Mouse (Mus musculus) liver, embryonic 14.5 days (tissue): Measurements from ENCODE around the gene Egr4. TPM values are rescaled to one million over a fixed set of nuclear protein-coding genes. Genes with fewer than 3 reads are reported as not detected.

Source experiments
- ATAC-seq: fragments of 200-750 bp; cut with Nextera tagmentation; 2 replicates; pipeline ENCODE4 v1.8.0; 2017; ENCODE audit warnings: moderate number of reproducible peaks, mild to moderate bottlenecking, moderate library complexity; ENCODE audit not compliant: insufficient read depth
- DNase-seq, 3 experiments: peaks; one replicate each; pipeline ENCODE4 v3.0.0-alpha.2; 2012 to 2013; ENCODE audit warnings: low read depth in 3 of 3, low spot score in 3 of 3
- H3K27ac ChIP-seq: fragments of 300-500 bp; sonication (generic); 2 replicates; pipeline ENCODE4 v1.5.1; 2014; ENCODE audit warnings: moderate library complexity, mild to moderate bottlenecking, control low read depth, inconsistent platforms
- H3K27me3 ChIP-seq: fragments of 300-500 bp; sonication (generic); 2 replicates; pipeline ENCODE4 v1.6.1; 2014; ENCODE audit warnings: mild to moderate bottlenecking, low read length, moderate library complexity; ENCODE audit not compliant: control insufficient read depth, insufficient read depth
- H3K36me3 ChIP-seq: fragments of 300-500 bp; sonication (generic); replicated peaks from 2 replicates; pipeline ENCODE4 v1.6.1; 2014; ENCODE audit warnings: low read depth; ENCODE audit not compliant: control insufficient read depth, insufficient read depth
- H3K4me1 ChIP-seq, 2 experiments: fragments of 200-500 bp in 1 of 2; fragments of 300-500 bp in 1 of 2; sonication (generic) in 1 of 2; replicated peaks; 2 replicates each; pipeline ENCODE4 v1.6.1; 2012 to 2014; ENCODE audit warnings: antibody characterized with exemption in 1 of 2, inconsistent platforms in 1 of 2, low read length in 1 of 2; ENCODE audit not compliant: control insufficient read depth in 2 of 2, insufficient read depth in 2 of 2
- H3K4me2 ChIP-seq: fragments of 300-500 bp; sonication (generic); 2 replicates; pipeline ENCODE4 v1.6.1; 2014; ENCODE audit warnings: low read depth, mild to moderate bottlenecking, control low read depth, moderate library complexity
- H3K4me3 ChIP-seq, 2 experiments: fragments of 200-500 bp in 1 of 2; fragments of 300-500 bp in 1 of 2; sonication (generic) in 1 of 2; 2 replicates each; pipeline ENCODE4 v1.5.1; 2012 to 2014; ENCODE audit warnings: low read depth in 2 of 2, low read length in 2 of 2, mild to moderate bottlenecking in 2 of 2, control low read depth in 1 of 2, inconsistent platforms in 1 of 2, moderate library complexity in 1 of 2; ENCODE audit not compliant: insufficient read depth in 1 of 2
- H3K9ac ChIP-seq: fragments of 300-500 bp; sonication (generic); replicated peaks from 2 replicates; pipeline ENCODE4 v1.6.1; 2014; ENCODE audit warnings: mild to moderate bottlenecking, control low read depth, moderate library complexity
- H3K9me3 ChIP-seq: fragments of 300-500 bp; sonication (generic); 2 replicates; pipeline ENCODE4 v1.6.1; 2016; ENCODE audit warnings: low read length, mixed read lengths; ENCODE audit not compliant: control insufficient read depth
- CTCF ChIP-seq: IDR thresholded peaks from 2 replicates; pipeline ENCODE4 v1.5.1; 2016; ENCODE audit warnings: antibody characterized with exemption, low read depth, control low read depth
- EP300 ChIP-seq: IDR thresholded peaks from 2 replicates; pipeline ENCODE4 v1.6.1; 2016; ENCODE audit warnings: antibody characterized with exemption, low read depth
- WGBS: fragments of 180-500 bp; shearing (Covaris S2); extraction: QIAGEN DNeasy Blood & Tissue Kit; methylation state at CpG from one replicate; pipeline ENCODE4 v1.1.7; 2014; ENCODE audit not compliant: insufficient replicate concordance; 5-methylcytosine and 5-hydroxymethylcytosine counted together
- polyA plus RNA-seq, 2 experiments: library from polyadenylated mRNA; depleted of rRNA in 1 of 2; stranded (reverse) in 1 of 2; unstranded in 1 of 2; fragments of >200 nt; fragmentation: Nextera tagmentation in 1 of 2; extraction: Ambion mirVana in 1 of 2; gene quantifications; 2 replicates each; pipeline versions ENCODE4 v1.2.1 to v1.2.3; 2012 to 2014

The Egr4 gene
- polyA plus RNA-seq, 2 experiments = not detected

DNA sequence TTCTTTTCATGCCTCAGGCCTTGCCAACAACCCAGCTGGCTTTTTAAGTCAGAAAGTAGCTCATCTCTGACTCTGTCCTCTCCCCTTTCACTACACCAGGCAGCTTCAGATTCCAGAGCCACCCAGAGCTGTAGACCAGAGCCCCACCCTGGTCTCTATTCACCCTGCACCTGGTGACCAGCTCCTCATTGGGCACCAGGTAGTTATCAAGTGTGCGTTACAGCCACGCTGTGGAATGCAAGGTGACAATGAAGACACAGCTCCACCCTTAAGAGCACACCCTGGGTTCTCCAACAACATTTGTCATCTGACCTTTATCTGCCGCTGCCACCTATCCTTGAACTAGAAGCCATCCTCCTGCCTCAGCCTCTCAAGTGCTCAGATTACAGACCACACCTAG, 37.8 kb downstream of the Egr4 start:
- TF ChIP-seq EP300 = no peak
- TF ChIP-seq CTCF = no peak
- Histone ChIP-seq H3K4me3 (no peak overlapping the region), H3K9ac (no peak overlapping the region), H3K4me1 (no peaks in the 10 kb centered on the region), H3K27me3 (no peaks in the 10 kb centered on the region; the same call in 1 of the 2 replicates), H3K36me3 (no peaks in the 10 kb centered on the region), H3K27ac (no peak overlapping the region), H3K9me3 (no peaks in the 10 kb centered on the region), H3K4me2 (no peak overlapping the region)
- DNase-seq (no peak), ATAC-seq (no peak)
- WGBS = 56% methylated on average over 3 of the region's 3 CpGs

DNA sequence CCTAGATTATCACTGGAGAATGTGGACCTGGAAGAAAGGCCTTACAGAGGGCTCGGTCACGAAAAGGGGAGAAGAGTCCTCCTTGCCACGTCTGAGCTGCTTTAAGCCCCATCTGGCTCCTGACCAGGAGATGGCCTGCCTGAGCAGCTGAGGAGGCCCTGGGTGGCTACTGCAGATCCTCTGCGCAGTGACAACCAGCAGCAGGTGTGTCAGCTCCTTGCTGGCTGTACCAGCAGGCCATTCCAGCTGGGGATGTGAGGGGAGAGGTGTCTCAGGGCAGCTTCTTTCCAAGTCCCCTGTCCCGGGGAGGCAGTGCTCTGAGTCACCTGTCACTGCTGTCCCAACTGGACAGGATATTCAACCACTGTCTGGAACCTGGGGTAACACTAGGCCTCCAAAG, 40.8 kb downstream of the Egr4 start:
- no peaks in the 10 kb centered on the region for H3K4me1 ChIP-seq
- no peaks in the 10 kb centered on the region; the same call in 1 of the 2 replicates for H3K27me3 ChIP-seq
- H3K4me3 ChIP-seq = no peak overlapping the region
- no peak for TF ChIP-seq CTCF
- no peak for TF ChIP-seq EP300
- H3K9me3 ChIP-seq = no peaks in the 10 kb centered on the region
- DNase-seq (no peak), ATAC-seq (no peak)
- H3K4me2 ChIP-seq = no peak overlapping the region
- no peak overlapping the region for H3K27ac ChIP-seq
- peaks cover 19% of the 10 kb centered on the region for H3K36me3 ChIP-seq
- H3K9ac ChIP-seq = no peak overlapping the region
- 38% methylated on average over 5 of the region's 5 CpGs for WGBS

- Histone ChIP-seq H3K27me3 (no peaks in the 10 kb centered on the region; the same call in 1 of the 2 replicates), H3K9me3 (no peaks in the 10 kb centered on the region), H3K4me3 (no peak overlapping the region), H3K27ac (no peak overlapping the region), H3K4me1 (no peaks in the 10 kb centered on the region), H3K9ac (no peak overlapping the region), H3K4me2 (no peak overlapping the region), H3K36me3 (peaks cover 24% of the 10 kb centered on the region)
- no peak for DNase-seq
- WGBS = 52% methylated on average over 8 of the region's 8 CpGs
- ATAC-seq = no peak
- TF ChIP-seq CTCF (no peak), EP300 (no peak)
Observed at GRCm38 (mm10) chr6:85471962-85472361, 41.4 kb downstream of the Egr4 start.

- Histone ChIP-seq H3K36me3 (peaks cover 44% of the 10 kb centered on the region), H3K27me3 (no peaks in the 10 kb centered on the region), H3K9me3 (no peaks in the 10 kb centered on the region), H3K9ac (no peak overlapping the region), H3K4me1 (no peaks in the 10 kb centered on the region), H3K4me3 (no peak overlapping the region), H3K4me2 (no peak overlapping the region), H3K27ac (no peak overlapping the region)
- DNase-seq (no peak), ATAC-seq (0 out of 2 replicates have a peak, but pooled peaks have one; percentile 26)
- WGBS = 66% methylated on average over 5 of the region's 5 CpGs
- no peak for TF ChIP-seq EP300
- TF ChIP-seq CTCF = no peak
Observed at GRCm38 (mm10) chr6:85469660-85470430, 43.5 kb downstream of the Egr4 start.

DNA sequence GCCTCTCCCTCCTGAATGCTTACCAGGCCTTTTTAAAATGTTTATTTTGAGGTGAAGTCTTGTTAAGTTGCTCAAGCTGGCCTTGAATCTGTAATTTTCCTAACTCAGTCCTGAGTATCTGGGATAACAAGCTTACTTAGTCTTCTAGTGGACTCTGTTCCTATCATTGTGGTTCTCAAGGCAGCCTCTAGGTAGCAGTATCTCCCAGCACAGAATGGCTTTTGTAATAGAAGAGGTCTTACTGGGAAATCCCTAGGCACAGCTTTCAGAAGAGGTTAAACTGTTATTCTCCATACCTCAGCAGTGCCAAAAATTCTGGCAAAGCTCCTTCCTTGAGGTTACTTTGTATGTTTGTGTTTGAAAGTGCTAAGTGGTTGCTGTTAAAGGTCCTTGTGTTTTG, 48.0 kb downstream of the Egr4 start:
- ATAC-seq = no peak
- DNase-seq = no peak
- no peak overlapping the region for H3K27ac ChIP-seq
- H3K4me3 ChIP-seq = no peak overlapping the region
- no peaks in the 10 kb centered on the region for H3K4me1 ChIP-seq
- H3K36me3 ChIP-seq = peaks cover 87% of the 10 kb centered on the region
- H3K27me3 ChIP-seq = no peaks in the 10 kb centered on the region
- H3K9ac ChIP-seq = no peak overlapping the region
- H3K9me3 ChIP-seq = no peaks in the 10 kb centered on the region
- H3K4me2 ChIP-seq = no peak overlapping the region
- TF ChIP-seq CTCF (peak; percentile 9; the same call in 1 of the 2 replicates), EP300 (no peak)

Other genes with a start within 250 kb of the Egr4 start
- gene Sfxn5, start 180.2 kb downstream of the Egr4 start, polyA plus RNA-seq (2012; rRNA removed) = 0.69 and 0.77 TPM in 2 replicates
- 0.49 and 1.2 TPM in 2 replicates for gene Sfxn5, start 180.2 kb downstream of the Egr4 start, polyA plus RNA-seq (2014; fragmentation: Nextera tagmentation; extraction: Ambion mirVana)
- gene Rab11fip5, start 139.0 kb downstream of the Egr4 start, polyA plus RNA-seq (2012; rRNA removed) = 0.29 and 0.40 TPM in 2 replicates
- gene Rab11fip5, start 139.0 kb downstream of the Egr4 start, polyA plus RNA-seq (2014; fragmentation: Nextera tagmentation; extraction: Ambion mirVana) = 0.33 and 0.61 TPM in 2 replicates
- not detected in 2 replicates for gene Noto, start 89.7 kb downstream of the Egr4 start, polyA plus RNA-seq (2012; rRNA removed)
- not detected in 2 replicates for gene Noto, start 89.7 kb downstream of the Egr4 start, polyA plus RNA-seq (2014; fragmentation: Nextera tagmentation; extraction: Ambion mirVana)
- gene Smyd5, start 81.6 kb downstream of the Egr4 start, polyA plus RNA-seq (2012; rRNA removed) = 14.8 and 16.9 TPM in 2 replicates
- 16.9 and 17.7 TPM in 2 replicates for gene Smyd5, start 81.6 kb downstream of the Egr4 start, polyA plus RNA-seq (2014; fragmentation: Nextera tagmentation; extraction: Ambion mirVana)
- gene Cct7, start 62.1 kb downstream of the Egr4 start, polyA plus RNA-seq (2012; rRNA removed) = 102 and 162 TPM in 2 replicates
- 285 and 290 TPM in 2 replicates for gene Cct7, start 62.1 kb downstream of the Egr4 start, polyA plus RNA-seq (2014; fragmentation: Nextera tagmentation; extraction: Ambion mirVana)
- gene Pradc1, start 61.6 kb downstream of the Egr4 start, polyA plus RNA-seq (2012; rRNA removed) = 16.9 and 18.4 TPM in 2 replicates
- 18.1 and 19.8 TPM in 2 replicates for gene Pradc1, start 61.6 kb downstream of the Egr4 start, polyA plus RNA-seq (2014; fragmentation: Nextera tagmentation; extraction: Ambion mirVana)
- 0.02 TPM in 1 of 2 replicates, not detected in the other for gene Fbxo41, start 10.6 kb downstream of the Egr4 start, polyA plus RNA-seq (2012; rRNA removed)
- not detected in 2 replicates for gene Fbxo41, start 10.6 kb downstream of the Egr4 start, polyA plus RNA-seq (2014; fragmentation: Nextera tagmentation; extraction: Ambion mirVana)
- 1.2 and 1.7 TPM in 2 replicates for gene Alms1, start 73.9 kb upstream of the Egr4 start, polyA plus RNA-seq (2012; rRNA removed)
- 1.8 and 2.1 TPM in 2 replicates for gene Alms1, start 73.9 kb upstream of the Egr4 start, polyA plus RNA-seq (2014; fragmentation: Nextera tagmentation; extraction: Ambion mirVana)
- not detected in 2 replicates for gene Nat8f7, start 199.6 kb upstream of the Egr4 start, polyA plus RNA-seq (2012; rRNA removed)
- gene Nat8f7, start 199.6 kb upstream of the Egr4 start, polyA plus RNA-seq (2014; fragmentation: Nextera tagmentation; extraction: Ambion mirVana) = not detected in 2 replicates